Mouse (Mus musculus) megakaryocyte, embryonic 14.5 days (primary cell): ENCODE data around the gene Utrn.

Source experiments
- FLI1 ChIP-seq: IDR thresholded peaks from 2 replicates; pipeline ENCODE4 v1.6.1; 2012; ENCODE audit warnings: low read length, inconsistent platforms, mixed read lengths
- GATA1 ChIP-seq: IDR thresholded peaks from 3 replicates; pipeline ENCODE4 v1.6.1; 2012; ENCODE audit warnings: mixed read lengths, low read length, inconsistent platforms, borderline replicate concordance

- TF ChIP-seq GATA1 (no peak), FLI1 (no peak)
These were observed 320.5 kb downstream of the Utrn start for GRCm38 (mm10) chr10:12548616-12549084.
